ENCODE assay signal across 8 mouse cellular contexts in genomic region chr16:28840075-28840974, GRCm38 (mm10).
DNase-seq lines count a peak whose midpoint lies in the region; ATAC-seq and TF ChIP-seq lines count a peak whose summit lies in the region.

No protein-coding gene starts in this region.

- TF ChIP-seq EP300 in stomach, postnatal 0 days (optimal IDR thresholded peaks at IDR 0.05), result no peak

- peak; percentile 45 for DNase-seq in layer of hippocampus, adult 11-12 months (ENCODE audit: low spot score)
- DNase-seq in layer of hippocampus, adult 9-11 months, result no peak
- peak; percentile 20 for DNase-seq in adrenal gland, adult 8-10 months
- peak; percentile 64 for DNase-seq in embryonic facial prominence, embryonic 10.5 days (ENCODE audit: low spot score)
- DNase-seq in heart, postnatal 4 days, result peak; percentile 78
- DNase-seq in layer of hippocampus, adult 8-10 months (ENCODE audit: low spot score in 2 of 2), result peak; percentile 30 to 74
- peak; percentile 49 for DNase-seq in midbrain, embryonic 10.5 days (ENCODE audit: low spot score)
- DNase-seq in stomach, postnatal 0 days (ENCODE audit: low spot score), result peak; percentile 55

- H3K4me3 ChIP-seq in embryonic facial prominence, embryonic 10.5 days, result no peak overlapping the region
- H3K4me3 ChIP-seq in midbrain, embryonic 10.5 days, result no peak overlapping the region
- H3K4me3 ChIP-seq in stomach, postnatal 0 days (ENCODE audit: low read depth, low read length), result no peak overlapping the region

- 62% methylated on average over 24 of the region's 24 CpGs for WGBS in embryonic facial prominence, embryonic 10.5 days
- WGBS in midbrain, embryonic 10.5 days, result 62% methylated on average over 24 of the region's 24 CpGs
- WGBS in stomach, postnatal 0 days, result 52% methylated on average over 24 of the region's 24 CpGs

- peak; percentile 86 for TF ChIP-seq CTCF in stomach, postnatal 0 days (IDR thresholded peaks at IDR 0.05; ENCODE audit: low read depth)

- peak; percentile 43 for ATAC-seq in stomach, postnatal 0 days (ENCODE audit: low FRiP score, low TSS enrichment)

- H3K4me1 ChIP-seq in embryonic facial prominence, embryonic 10.5 days, result peaks cover 27% of the 10 kb centered on the region
- H3K4me1 ChIP-seq in midbrain, embryonic 10.5 days, result peaks cover 19% of the 10 kb centered on the region
- H3K4me1 ChIP-seq in stomach, postnatal 0 days (replicated peaks; ENCODE audit: control insufficient read depth, insufficient read depth), result no peaks in the 10 kb centered on the region

- no peak overlapping the region; the same call in 1 of the 2 replicates for H3K27ac ChIP-seq in embryonic facial prominence, embryonic 10.5 days (replicated peaks)
- H3K27ac ChIP-seq in midbrain, embryonic 10.5 days (replicated peaks), result no peak overlapping the region
- no peak overlapping the region for H3K27ac ChIP-seq in stomach, postnatal 0 days (replicated peaks)

- no peaks in the 10 kb centered on the region for H3K9me3 ChIP-seq in embryonic facial prominence, embryonic 10.5 days
- no peaks in the 10 kb centered on the region for H3K9me3 ChIP-seq in midbrain, embryonic 10.5 days (replicated peaks)
- H3K9me3 ChIP-seq in stomach, postnatal 0 days (ENCODE audit: control insufficient read depth, low read length), result no peaks in the 10 kb centered on the region

- H3K27me3 ChIP-seq in embryonic facial prominence, embryonic 10.5 days (replicated peaks; ENCODE audit: low read depth, poor library complexity, severe bottlenecking), result no peaks in the 10 kb centered on the region
- no peaks in the 10 kb centered on the region for H3K27me3 ChIP-seq in midbrain, embryonic 10.5 days (ENCODE audit: low read depth, poor library complexity, severe bottlenecking)
- no peaks in the 10 kb centered on the region for H3K27me3 ChIP-seq in stomach, postnatal 0 days (ENCODE audit: control insufficient read depth, insufficient read depth, low read length)

- H3K36me3 ChIP-seq in embryonic facial prominence, embryonic 10.5 days (replicated peaks), result no peaks in the 10 kb centered on the region
- no peaks in the 10 kb centered on the region for H3K36me3 ChIP-seq in midbrain, embryonic 10.5 days
- no peaks in the 10 kb centered on the region for H3K36me3 ChIP-seq in stomach, postnatal 0 days (ENCODE audit: control insufficient read depth, insufficient read depth, low read length)

- H3K4me2 ChIP-seq in stomach, postnatal 0 days (replicated peaks; ENCODE audit: low read depth), result no peak overlapping the region

- H3K9ac ChIP-seq in stomach, postnatal 0 days (ENCODE audit: low read length), result no peak overlapping the region
